Mouse (Mus musculus): ENCODE measurements around the gene Sparcl1.

- no peak for TF ChIP-seq POLR2A (IDR thresholded peaks at IDR 0.05; ENCODE audit: borderline replicate concordance, low read depth, low read length)
- TF ChIP-seq CTCF (IDR thresholded peaks at IDR 0.05; ENCODE audit: low read depth, low read length), result no peak
These were observed 10.6 kb upstream of the Sparcl1 start for GRCm38 (mm10) chr5:104124016-104124658.

Measured in bone marrow macrophage, adult 2 months (primary cell).